Mouse (Mus musculus) heart, embryonic 11.5 days (tissue): Measurements from ENCODE around the gene Prss54. TPM values are rescaled to one million over a fixed set of nuclear protein-coding genes. Genes with fewer than 3 reads are reported as not detected.
"Not testable (repeated sequence)": the region's sequence is repeated elsewhere in the genome, so short reads cannot be mapped to it uniquely, and the experiment has no call there.

Source experiments
- ATAC-seq: fragments of 200-750 bp; cut with Nextera tagmentation; replicated peaks from 2 replicates; pipeline ENCODE4 v1.8.0; 2017; ENCODE audit warnings: moderate library complexity; ENCODE audit not compliant: insufficient number of reproducible peaks, low FRiP score, low TSS enrichment
- H3K27ac ChIP-seq: fragments of 300-500 bp; sonication (generic); 2 replicates; pipeline ENCODE4 v1.5.1; 2014; ENCODE audit warnings: mild to moderate bottlenecking, low read depth, low read length
- H3K27me3 ChIP-seq: fragments of 300-500 bp; sonication (generic); 2 replicates; pipeline ENCODE4 v1.6.1; 2014; ENCODE audit warnings: mild to moderate bottlenecking, low read length, mixed read lengths; ENCODE audit not compliant: control insufficient read depth, insufficient read depth
- H3K36me3 ChIP-seq: fragments of 300-500 bp; sonication (generic); 2 replicates; pipeline ENCODE4 v1.6.1; 2014; ENCODE audit warnings: mild to moderate bottlenecking, low read length, moderate library complexity, mixed read lengths; ENCODE audit not compliant: control insufficient read depth, insufficient read depth
- H3K4me1 ChIP-seq: fragments of 300-500 bp; sonication (generic); 2 replicates; pipeline ENCODE4 v1.6.1; 2014; ENCODE audit warnings: low read length; ENCODE audit not compliant: control insufficient read depth, insufficient read depth
- H3K4me2 ChIP-seq: fragments of 300-500 bp; sonication (generic); 2 replicates; pipeline ENCODE4 v1.6.1; 2014; ENCODE audit warnings: mild to moderate bottlenecking, moderate library complexity
- H3K4me3 ChIP-seq: fragments of 300-500 bp; sonication (generic); 2 replicates; pipeline ENCODE4 v1.5.1; 2014; ENCODE audit warnings: low read depth, low read length
- H3K9ac ChIP-seq: fragments of 300-500 bp; sonication (generic); 2 replicates; pipeline ENCODE4 v1.6.1; 2014; ENCODE audit warnings: mild to moderate bottlenecking, low read depth, low read length, moderate library complexity
- H3K9me3 ChIP-seq: fragments of 300-500 bp; sonication (generic); replicated peaks from 2 replicates; pipeline ENCODE4 v1.6.1; 2016; ENCODE audit warnings: low read length; ENCODE audit not compliant: control insufficient read depth
- WGBS: fragments of 180-500 bp; shearing (Covaris S2); extraction: QIAGEN DNeasy Blood & Tissue Kit; methylation state at CpG from one replicate; pipeline ENCODE4 v1.1.7; 2014; ENCODE audit not compliant: insufficient replicate concordance; 5-methylcytosine and 5-hydroxymethylcytosine counted together
- polyA plus RNA-seq: library from polyadenylated mRNA; unstranded; fragments of >200 nt; fragmentation: Nextera tagmentation; extraction: Ambion mirVana; gene quantifications from 2 replicates; pipeline ENCODE4 v1.2.1, GENCODE M21; 2014

The Prss54 gene
- polyA plus RNA-seq = not detected in 2 replicates

- Histone ChIP-seq H3K9me3 (no peaks in the 10 kb centered on the region), H3K27ac (no peak within 1 kb of the TSS), H3K9ac (no peak within 1 kb of the TSS), H3K27me3 (no peaks in the 10 kb centered on the region), H3K36me3 (no peaks in the 10 kb centered on the region), H3K4me1 (no peaks in the 10 kb centered on the region), H3K4me3 (no peak within 1 kb of the TSS), H3K4me2 (no peak within 1 kb of the TSS)
- ATAC-seq = no peak
- 89% methylated on average over 10 of the region's 10 CpGs for WGBS
Observed at GRCm38 (mm10) chr8:95576240-95576639, at the start of gene Prss54. Gene Prss54, minus strand, starts transcription at chr8:95576340.

- no peak overlapping the region for H3K9ac ChIP-seq
- H3K4me1 ChIP-seq = no peaks in the 10 kb centered on the region
- H3K4me3 ChIP-seq = no peak overlapping the region
- no peaks in the 10 kb centered on the region for H3K36me3 ChIP-seq
- ATAC-seq = no peak
- WGBS = 79% methylated on average over 2 of the region's 2 CpGs
- no peaks in the 10 kb centered on the region; the same call in none of the 2 replicates for H3K27me3 ChIP-seq
- H3K9me3 ChIP-seq = no peaks in the 10 kb centered on the region
- H3K27ac ChIP-seq = no peak overlapping the region
- H3K4me2 ChIP-seq = no peak overlapping the region
Observed at GRCm38 (mm10) chr8:95624833-95625232, 48.7 kb upstream of the Prss54 start.

DNA sequence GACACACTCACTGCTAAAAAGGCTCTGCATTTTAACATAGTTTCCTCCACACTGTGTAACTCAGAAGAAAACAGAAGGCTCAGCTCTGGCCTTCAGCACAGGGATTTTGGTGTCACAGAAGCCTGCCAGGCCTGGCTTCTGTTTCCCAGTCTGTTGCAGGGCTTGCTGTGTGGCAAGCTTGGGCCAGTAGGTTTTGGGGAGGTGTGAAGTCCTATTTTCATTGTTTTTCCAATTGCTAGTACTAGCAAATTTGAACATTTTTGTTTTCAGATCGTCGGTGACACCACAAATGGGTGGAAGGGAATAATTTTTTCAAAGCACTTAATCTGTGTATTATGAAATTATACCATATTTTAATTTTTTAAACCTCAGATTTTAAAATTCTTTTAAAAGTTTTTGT is 43.9 kb upstream of the Prss54 start:
- no peak overlapping the region for H3K27ac ChIP-seq
- no peak overlapping the region for H3K4me2 ChIP-seq
- no peak overlapping the region for H3K9ac ChIP-seq
- H3K36me3 ChIP-seq = no peaks in the 10 kb centered on the region
- no peak for ATAC-seq
- H3K27me3 ChIP-seq = no peaks in the 10 kb centered on the region; the same call in 1 of the 2 replicates
- H3K9me3 ChIP-seq = no peaks in the 10 kb centered on the region
- H3K4me1 ChIP-seq = no peaks in the 10 kb centered on the region
- no peak overlapping the region for H3K4me3 ChIP-seq
- 84% methylated on average over 2 of the region's 2 CpGs for WGBS

GRCm38 (mm10) chr8:95616383-95616782 is 40.2 kb upstream of the Prss54 start:
- Histone ChIP-seq H3K4me1 (0 out of 2 replicates have a peak, but pooled peaks cover 3% of the 10 kb centered on the region), H3K4me2 (no peak overlapping the region), H3K27ac (no peak overlapping the region), H3K27me3 (no peaks in the 10 kb centered on the region), H3K9ac (no peak overlapping the region), H3K36me3 (no peaks in the 10 kb centered on the region), H3K4me3 (no peak overlapping the region), H3K9me3 (no peaks in the 10 kb centered on the region)
- WGBS = 79% methylated on average over 7 of the region's 7 CpGs
- ATAC-seq = no peak

GRCm38 (mm10) chr8:95611769-95612168 is 35.6 kb upstream of the Prss54 start:
- H3K27ac ChIP-seq = no peak overlapping the region

DNA sequence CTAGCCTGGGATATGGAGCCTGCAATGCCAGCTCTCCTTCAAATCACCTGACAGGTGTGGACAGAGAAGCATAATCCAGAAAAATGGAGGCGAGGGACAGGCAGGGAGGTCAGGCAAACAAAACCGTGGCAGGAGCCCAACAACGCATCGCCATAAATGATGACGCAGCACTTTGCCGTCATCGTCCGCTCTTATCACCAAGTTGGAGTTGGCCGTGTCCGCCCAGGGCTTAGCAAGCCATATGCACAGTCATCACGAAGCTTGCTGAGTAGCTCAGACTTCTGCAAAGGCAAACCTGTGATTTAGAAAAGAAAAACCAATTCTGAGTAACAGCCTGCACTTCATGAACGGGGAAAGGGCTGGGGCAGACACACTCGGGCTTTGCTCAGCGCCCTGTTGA is 34.6 kb upstream of the Prss54 start:
- Histone ChIP-seq H3K4me3 (no peak overlapping the region), H3K27ac (no peak overlapping the region), H3K9ac (no peak overlapping the region), H3K4me1 (0 out of 2 replicates have a peak, but pooled peaks cover 3% of the 10 kb centered on the region), H3K36me3 (no peaks in the 10 kb centered on the region), H3K4me2 (no peak overlapping the region), H3K27me3 (no peaks in the 10 kb centered on the region), H3K9me3 (no peaks in the 10 kb centered on the region)
- ATAC-seq = no peak
- 67% methylated on average over 14 of the region's 14 CpGs for WGBS

More at GRCm38 (mm10) chr8:95611769-95612168, 35.6 kb upstream of the Prss54 start:
- Histone ChIP-seq H3K9ac (no peak overlapping the region), H3K4me2 (peak overlapping the region; percentile 36; the same call in 1 of the 2 replicates), H3K9me3 (no peaks in the 10 kb centered on the region), H3K4me3 (no peak overlapping the region), H3K36me3 (no peaks in the 10 kb centered on the region), H3K27me3 (no peaks in the 10 kb centered on the region), H3K4me1 (0 out of 2 replicates have a peak, but pooled peaks cover 3% of the 10 kb centered on the region)
- no peak for ATAC-seq
- 70% methylated on average over 5 of the region's 5 CpGs for WGBS

DNA sequence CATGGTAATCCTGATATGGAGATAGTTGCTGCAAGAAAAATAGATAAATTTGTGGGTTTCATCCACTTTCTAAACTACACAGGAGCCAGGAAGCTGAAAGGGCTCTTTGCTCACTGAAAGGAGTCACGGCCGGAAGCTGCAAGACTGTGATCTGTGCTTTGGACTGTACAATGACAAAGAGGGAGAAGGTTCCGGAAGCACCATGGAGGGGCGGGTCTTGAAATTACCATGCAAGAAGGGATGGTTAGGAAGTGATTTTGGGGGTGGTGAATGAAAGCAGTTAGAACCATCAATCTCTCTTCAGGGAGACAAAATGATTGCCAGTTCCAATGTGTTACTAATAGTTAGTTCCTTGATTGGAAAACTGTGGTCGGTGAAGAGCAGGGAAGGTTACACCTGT is 33.3 kb upstream of the Prss54 start:
- H3K36me3 ChIP-seq = no peaks in the 10 kb centered on the region

GRCm38 (mm10) chr8:95607210-95607609 is 31.1 kb upstream of the Prss54 start:
- no peak for ATAC-seq
- H3K4me2 ChIP-seq = no peak overlapping the region
- no peak overlapping the region for H3K4me3 ChIP-seq
- peak overlapping the region; percentile 58; the same call in 1 of the 2 replicates for H3K27ac ChIP-seq
- no peaks in the 10 kb centered on the region for H3K27me3 ChIP-seq
- H3K9me3 ChIP-seq = no peaks in the 10 kb centered on the region
- WGBS = 47% methylated on average over 9 of the region's 9 CpGs
- 0 out of 2 replicates have a peak, but pooled peaks cover 2% of the 10 kb centered on the region for H3K4me1 ChIP-seq
- no peaks in the 10 kb centered on the region for H3K36me3 ChIP-seq
- no peak overlapping the region for H3K9ac ChIP-seq

More for the DNA sequence above, 33.3 kb upstream of the Prss54 start:
- Histone ChIP-seq H3K4me3 (no peak overlapping the region), H3K9me3 (no peaks in the 10 kb centered on the region), H3K27me3 (no peaks in the 10 kb centered on the region), H3K4me1 (0 out of 2 replicates have a peak, but pooled peaks cover 3% of the 10 kb centered on the region), H3K9ac (no peak overlapping the region), H3K27ac (no peak overlapping the region), H3K4me2 (no peak overlapping the region)
- ATAC-seq = no peak
- WGBS = 80% methylated on average over 5 of the region's 5 CpGs

DNA sequence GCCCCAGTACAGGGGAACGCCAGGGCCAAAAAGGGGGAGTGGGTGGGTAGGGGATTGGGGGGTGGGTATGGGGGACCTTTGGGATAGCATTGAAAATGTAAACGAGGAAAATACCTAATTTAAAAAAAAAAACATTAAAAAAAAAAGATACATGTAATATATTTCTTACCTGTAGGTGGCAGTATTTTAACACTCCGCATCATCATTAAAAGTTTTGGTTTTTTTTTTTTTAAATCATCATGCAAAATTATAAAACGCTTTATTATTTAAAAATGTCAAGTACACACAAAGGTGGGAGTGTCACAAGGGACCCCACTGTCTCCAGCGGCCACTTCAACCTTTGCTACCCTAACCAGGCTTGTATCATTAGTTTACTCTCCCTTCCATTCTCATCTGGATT is 30.4 kb upstream of the Prss54 start:
- not testable (repeated sequence) for H3K4me3 ChIP-seq, H3K4me1 ChIP-seq, H3K27me3 ChIP-seq, H3K36me3 ChIP-seq, ATAC-seq, H3K9me3 ChIP-seq, H3K9ac ChIP-seq, H3K4me2 ChIP-seq
- 0 out of 2 replicates have a peak overlapping the region, but pooled peaks have one; percentile 58 for H3K27ac ChIP-seq
- 27% methylated on average over 4 of the region's 5 CpGs for WGBS
